Comparison of ENCODE assay signal across 15 mouse cellular contexts in genomic region chr17:79241489-79241888, GRCm38 (mm10).
"Had no signal": no experiment of that assay in that cellular context is flagged by ENCODE, and none has a peak within 500 bp of the region (broad histone marks: within the 10 kb centered on the region; RNA-seq: fewer than 3 reads in every experiment).

No protein-coding gene starts in this region.

- H3K9ac ChIP-seq: lung, embryonic 15.5 days; midbrain, embryonic 13.5 days; midbrain, embryonic 15.5 days; neural tube, embryonic 12.5 days had no signal

- DNase-seq: lung, adult 2 months; lung, postnatal 14 days; lung, postnatal 36 days; right cerebral cortex, postnatal 14 days; thymus, adult 18-20 months; thymus, postnatal 14 days; thymus, postnatal 36 days had no signal

- H3K4me2 ChIP-seq: lung, embryonic 15.5 days; midbrain, embryonic 11.5 days; midbrain, embryonic 13.5 days; midbrain, embryonic 15.5 days; neural tube, embryonic 12.5 days had no signal

- H3K27me3 ChIP-seq: lung, embryonic 15.5 days; megakaryocyte, embryonic 14.5 days; midbrain, embryonic 13.5 days; midbrain, embryonic 15.5 days; neural tube, embryonic 12.5 days had no signal

- H3K4me3 ChIP-seq: lung, embryonic 15.5 days; megakaryocyte, embryonic 14.5 days; midbrain, embryonic 13.5 days; midbrain, embryonic 15.5 days; neural tube, embryonic 12.5 days had no signal

- H3K4me1 ChIP-seq: lung, embryonic 15.5 days; megakaryocyte, embryonic 14.5 days; midbrain, embryonic 13.5 days; midbrain, embryonic 15.5 days; neural tube, embryonic 12.5 days had no signal

- H3K27ac ChIP-seq: lung, embryonic 15.5 days; macrophage; midbrain, embryonic 13.5 days; midbrain, embryonic 15.5 days; neural tube, embryonic 12.5 days had no signal

- H3K36me3 ChIP-seq: lung, embryonic 15.5 days; midbrain, embryonic 13.5 days; midbrain, embryonic 15.5 days; neural tube, embryonic 12.5 days had no signal

- H3K9me3 ChIP-seq: lung, embryonic 15.5 days; midbrain, embryonic 13.5 days; midbrain, embryonic 15.5 days; neural tube, embryonic 12.5 days had no signal

- ATAC-seq: lung, postnatal 0 days; midbrain, embryonic 13.5 days; midbrain, embryonic 15.5 days had no signal
